Mouse (Mus musculus) thymus, adult 2 months (tissue): ENCODE results near the gene Nmnat2.

Experiments
- CTCF ChIP-seq: fragments of 200-500 bp; IDR thresholded peaks from 2 replicates; pipeline ENCODE4 v1.5.1; 2012; ENCODE audit warnings: mild to moderate bottlenecking, control low read depth, low read length, moderate library complexity, borderline replicate concordance; ENCODE audit not compliant: control insufficient read depth, poor library complexity, insufficient read depth; ENCODE audit errors: extremely low read depth
- POLR2A ChIP-seq: fragments of 200-500 bp; IDR thresholded peaks from 2 replicates; pipeline ENCODE4 v1.6.1; 2012; ENCODE audit warnings: mild to moderate bottlenecking, low read length, control low read depth, moderate library complexity; ENCODE audit not compliant: control insufficient read depth, poor library complexity, insufficient read depth; ENCODE audit errors: extremely low read depth

DNA sequence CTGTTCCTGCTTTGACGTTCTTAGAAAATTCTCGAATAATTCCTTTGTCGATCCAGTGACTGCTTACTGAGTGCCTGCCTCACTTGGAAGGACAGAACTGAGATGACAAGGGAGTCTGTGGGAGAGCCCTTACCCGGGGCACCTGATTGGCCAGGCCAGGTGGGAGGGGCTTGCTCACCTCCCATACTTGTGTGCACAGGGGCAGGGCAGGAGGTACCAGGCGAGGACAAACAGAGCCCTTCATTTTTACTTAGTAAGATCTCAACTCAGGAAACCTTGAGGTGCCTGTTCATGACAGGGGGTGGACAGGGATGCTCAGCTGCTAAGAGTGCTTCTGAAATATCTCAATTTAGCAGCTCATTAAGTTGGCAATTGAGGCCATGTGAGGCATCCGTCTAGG lies 121.2 kb downstream of the Nmnat2 start:
- TF ChIP-seq POLR2A (no peak), CTCF (no peak)
